Mouse (Mus musculus) neural tube, embryonic 11.5 days (tissue): Measurements from ENCODE around the gene Pacsin2. TPM values are rescaled to one million over a fixed set of nuclear protein-coding genes. Genes with fewer than 3 reads are reported as not detected.
A peak's percentile ranks its signal among the peaks of the same experiment; 100 is the strongest.
"Not testable (repeated sequence)": the region's sequence is repeated elsewhere in the genome, so short reads cannot be mapped to it uniquely, and the experiment has no call there.

Experiments
- ATAC-seq: fragments of 200-750 bp; cut with Nextera tagmentation; 2 replicates; pipeline ENCODE4 v1.8.0; 2017; ENCODE audit warnings: moderate number of reproducible peaks, mild to moderate bottlenecking, moderate TSS enrichment, moderate library complexity; ENCODE audit not compliant: insufficient read depth, low FRiP score, low TSS enrichment
- DNase-seq: peaks from one replicate; pipeline ENCODE4 v3.0.0-alpha.2; 2015; ENCODE audit warnings: low spot score
- H3K27ac ChIP-seq: fragments of 300-500 bp; sonication (generic); 2 replicates; pipeline ENCODE4 v1.5.1; 2014; ENCODE audit warnings: low read depth, mild to moderate bottlenecking, low read length
- H3K27me3 ChIP-seq: fragments of 300-500 bp; sonication (generic); 2 replicates; pipeline ENCODE4 v1.6.1; 2014; ENCODE audit warnings: mild to moderate bottlenecking, low read length, mixed read lengths; ENCODE audit not compliant: control insufficient read depth, insufficient read depth
- H3K36me3 ChIP-seq: fragments of 300-500 bp; sonication (generic); 2 replicates; pipeline ENCODE4 v1.6.1; 2014; ENCODE audit warnings: mild to moderate bottlenecking, low read length, moderate library complexity, mixed read lengths; ENCODE audit not compliant: control insufficient read depth, insufficient read depth
- H3K4me1 ChIP-seq: fragments of 300-500 bp; sonication (generic); 2 replicates; pipeline ENCODE4 v1.6.1; 2014; ENCODE audit warnings: low read length, mixed read lengths; ENCODE audit not compliant: control insufficient read depth, insufficient read depth
- H3K4me2 ChIP-seq: fragments of 300-500 bp; sonication (generic); 2 replicates; pipeline ENCODE4 v1.6.1; 2014; ENCODE audit warnings: low read depth, mild to moderate bottlenecking, moderate library complexity
- H3K4me3 ChIP-seq: fragments of 300-500 bp; sonication (generic); 2 replicates; pipeline ENCODE4 v1.5.1; 2014; ENCODE audit warnings: low read depth, low read length
- H3K9ac ChIP-seq: fragments of 300-500 bp; sonication (generic); 2 replicates; pipeline ENCODE4 v1.6.1; 2014; ENCODE audit warnings: mild to moderate bottlenecking, low read length
- H3K9me3 ChIP-seq: fragments of 300-500 bp; sonication (generic); 2 replicates; pipeline ENCODE4 v1.6.1; 2016; ENCODE audit warnings: low read length; ENCODE audit not compliant: control insufficient read depth
- WGBS: fragments of 180-500 bp; shearing (Covaris S2); extraction: QIAGEN DNeasy Blood & Tissue Kit; methylation state at CpG from one replicate; pipeline ENCODE4 v1.1.7; 2014; 5-methylcytosine and 5-hydroxymethylcytosine counted together
- polyA plus RNA-seq: library from polyadenylated mRNA; unstranded; fragments of >200 nt; fragmentation: Nextera tagmentation; extraction: Ambion mirVana; gene quantifications from 2 replicates; pipeline ENCODE4 v1.2.1, GENCODE M21; 2014

The Pacsin2 gene
- polyA plus RNA-seq, 1 experiment from 2014 or later, result 46.2 TPM

- Histone ChIP-seq H3K27ac (no peak overlapping the region), H3K36me3 (no peaks in the 10 kb centered on the region), H3K4me1 (no peaks in the 10 kb centered on the region), H3K27me3 (no peaks in the 10 kb centered on the region), H3K9ac (no peak overlapping the region), H3K9me3 (no peaks in the 10 kb centered on the region), H3K4me2 (peak overlapping the region; percentile 35), H3K4me3 (peak overlapping the region; percentile 17)
- ATAC-seq (no peak), DNase-seq (peak; percentile 71)
- 20% methylated on average over 56 of the region's 58 CpGs for WGBS
Measured at GRCm38 (mm10) chr15:83366933-83367552, 97.4 kb downstream of the Pacsin2 start.

GRCm38 (mm10) chr15:83365697-83366096 lies 98.7 kb downstream of the Pacsin2 start:
- no peak for DNase-seq
- H3K4me1 ChIP-seq, result no peaks in the 10 kb centered on the region
- no peak overlapping the region for H3K27ac ChIP-seq
- H3K4me3 ChIP-seq, result no peak overlapping the region
- H3K4me2 ChIP-seq, result no peak overlapping the region
- no peak for ATAC-seq
- no peaks in the 10 kb centered on the region for H3K36me3 ChIP-seq
- no peaks in the 10 kb centered on the region for H3K9me3 ChIP-seq
- H3K27me3 ChIP-seq, result no peaks in the 10 kb centered on the region
- no peak overlapping the region for H3K9ac ChIP-seq

GRCm38 (mm10) chr15:83364194-83364593 lies 100.2 kb downstream of the Pacsin2 start:
- 74% methylated on average over 3 of the region's 3 CpGs for WGBS
- H3K9ac ChIP-seq, result no peak overlapping the region
- H3K9me3 ChIP-seq, result no peaks in the 10 kb centered on the region
- no peak overlapping the region for H3K27ac ChIP-seq
- no peak overlapping the region for H3K4me2 ChIP-seq
- H3K4me1 ChIP-seq, result no peaks in the 10 kb centered on the region
- H3K4me3 ChIP-seq, result no peak overlapping the region
- DNase-seq (no peak), ATAC-seq (no peak)
- H3K27me3 ChIP-seq, result no peaks in the 10 kb centered on the region
- H3K36me3 ChIP-seq, result no peaks in the 10 kb centered on the region

- not testable (repeated sequence) for H3K9ac ChIP-seq, H3K9me3 ChIP-seq, ATAC-seq, H3K4me2 ChIP-seq, DNase-seq, H3K4me3 ChIP-seq, H3K36me3 ChIP-seq, H3K4me1 ChIP-seq, H3K27ac ChIP-seq, H3K27me3 ChIP-seq
- WGBS, result 85% methylated on average over 1 of the region's 1 CpGs
Measured at GRCm38 (mm10) chr15:83362813-83363212, 101.6 kb downstream of the Pacsin2 start.

- not testable (repeated sequence) for H3K27me3 ChIP-seq, DNase-seq, H3K9ac ChIP-seq, ATAC-seq, H3K9me3 ChIP-seq, H3K27ac ChIP-seq, H3K4me1 ChIP-seq, H3K4me3 ChIP-seq, H3K36me3 ChIP-seq, H3K4me2 ChIP-seq
- WGBS, result 66% methylated on average over 5 of the region's 5 CpGs
Measured at GRCm38 (mm10) chr15:83360899-83361298, 103.5 kb downstream of the Pacsin2 start.

- Histone ChIP-seq H3K4me2 (no peak overlapping the region), H3K9ac (no peak overlapping the region), H3K27me3 (no peaks in the 10 kb centered on the region), H3K4me1 (no peaks in the 10 kb centered on the region), H3K4me3 (no peak overlapping the region), H3K27ac (no peak overlapping the region), H3K9me3 (no peaks in the 10 kb centered on the region), H3K36me3 (no peaks in the 10 kb centered on the region)
- DNase-seq (no peak), ATAC-seq (no peak)
- WGBS, result 84% methylated on average over 3 of the region's 3 CpGs
Measured at GRCm38 (mm10) chr15:83360140-83360539, 104.3 kb downstream of the Pacsin2 start.

- Histone ChIP-seq H3K9me3 (no peaks in the 10 kb centered on the region), H3K27me3 (no peaks in the 10 kb centered on the region), H3K4me1 (no peaks in the 10 kb centered on the region), H3K36me3 (no peaks in the 10 kb centered on the region), H3K27ac (no peak overlapping the region), H3K4me2 (no peak overlapping the region), H3K4me3 (no peak overlapping the region), H3K9ac (no peak overlapping the region)
- 100% methylated on average over 1 of the region's 1 CpGs for WGBS
- no peak for ATAC-seq
- DNase-seq, result no peak
Measured at GRCm38 (mm10) chr15:83358476-83358875, 105.9 kb downstream of the Pacsin2 start.

GRCm38 (mm10) chr15:83351546-83351945 lies 112.9 kb downstream of the Pacsin2 start:
- no peak for ATAC-seq
- H3K27me3 ChIP-seq, result no peaks in the 10 kb centered on the region

GRCm38 (mm10) chr15:83350859-83351258 lies 113.5 kb downstream of the Pacsin2 start:
- Histone ChIP-seq H3K27me3 (no peaks in the 10 kb centered on the region), H3K27ac (no peak overlapping the region), H3K9me3 (no peaks in the 10 kb centered on the region), H3K4me1 (peaks cover 4% of the 10 kb centered on the region; the same call in 1 of the 2 replicates), H3K4me3 (no peak overlapping the region), H3K9ac (no peak overlapping the region), H3K36me3 (no peaks in the 10 kb centered on the region), H3K4me2 (no peak overlapping the region)
- no peak for ATAC-seq
- 58% methylated on average over 2 of the region's 2 CpGs for WGBS
- no peak for DNase-seq

More at GRCm38 (mm10) chr15:83351546-83351945, 112.9 kb downstream of the Pacsin2 start:
- no peaks in the 10 kb centered on the region for H3K9me3 ChIP-seq
- H3K4me1 ChIP-seq, result peaks cover 4% of the 10 kb centered on the region; the same call in 1 of the 2 replicates
- H3K27ac ChIP-seq, result no peak overlapping the region
- DNase-seq, result no peak
- H3K36me3 ChIP-seq, result no peaks in the 10 kb centered on the region
- H3K9ac ChIP-seq, result no peak overlapping the region
- no peak overlapping the region for H3K4me3 ChIP-seq
- H3K4me2 ChIP-seq, result no peak overlapping the region
- WGBS, result 88% methylated on average over 4 of the region's 4 CpGs
